Mouse (Mus musculus) liver, embryonic 16.5 days (tissue): ENCODE measurements around the gene Fbn1. TPM values are rescaled to one million over a fixed set of nuclear protein-coding genes. Genes with fewer than 3 reads are reported as not detected.

Source experiments
- ATAC-seq: fragments of 200-750 bp; cut with Nextera tagmentation; 2 replicates; pipeline ENCODE4 v1.8.0; 2017; ENCODE audit warnings: low read depth, mild to moderate bottlenecking, moderate number of reproducible peaks, moderate library complexity
- H3K27ac ChIP-seq: fragments of 300-500 bp; sonication (generic); 2 replicates; pipeline ENCODE4 v1.5.1; 2014; ENCODE audit warnings: mild to moderate bottlenecking, low read length
- H3K27me3 ChIP-seq: fragments of 300-500 bp; sonication (generic); 2 replicates; pipeline ENCODE4 v1.6.1; 2014; ENCODE audit warnings: low read depth, low read length, mixed read lengths; ENCODE audit not compliant: control insufficient read depth, insufficient read depth
- H3K36me3 ChIP-seq: fragments of 300-500 bp; sonication (generic); 2 replicates; pipeline ENCODE4 v1.6.1; 2014; ENCODE audit warnings: mild to moderate bottlenecking; ENCODE audit not compliant: control insufficient read depth, insufficient read depth
- H3K4me1 ChIP-seq: fragments of 300-500 bp; sonication (generic); 2 replicates; pipeline ENCODE4 v1.6.1; 2014; ENCODE audit warnings: low read depth, low read length, mixed read lengths; ENCODE audit not compliant: control insufficient read depth
- H3K4me2 ChIP-seq: fragments of 300-500 bp; sonication (generic); 2 replicates; pipeline ENCODE4 v1.6.1; 2014; ENCODE audit warnings: low read depth, low read length, mixed read lengths
- H3K4me3 ChIP-seq: fragments of 300-500 bp; sonication (generic); 2 replicates; pipeline ENCODE4 v1.5.1; 2014; ENCODE audit warnings: low read depth, mild to moderate bottlenecking, low read length
- H3K9ac ChIP-seq: fragments of 300-500 bp; sonication (generic); 2 replicates; pipeline ENCODE4 v1.6.1; 2014; ENCODE audit warnings: low read depth, low read length
- H3K9me3 ChIP-seq: fragments of 300-500 bp; sonication (generic); replicated peaks from 2 replicates; pipeline ENCODE4 v1.6.1; 2016; ENCODE audit warnings: low read length; ENCODE audit not compliant: control insufficient read depth
- WGBS: fragments of 180-500 bp; shearing (Covaris S2); extraction: QIAGEN DNeasy Blood & Tissue Kit; methylation state at CpG from one replicate; pipeline ENCODE4 v1.1.7; 2014; ENCODE audit not compliant: insufficient replicate concordance; 5-methylcytosine and 5-hydroxymethylcytosine counted together
- polyA plus RNA-seq: library from polyadenylated mRNA; unstranded; fragments of >200 nt; fragmentation: Nextera tagmentation; extraction: Ambion mirVana; gene quantifications from 2 replicates; pipeline ENCODE4 v1.2.1, GENCODE M21; 2015

The Fbn1 gene
- polyA plus RNA-seq, 1 experiment from 2014 or later = 1.7 TPM

- no peak overlapping the region for H3K9ac ChIP-seq
- no peaks in the 10 kb centered on the region for H3K4me1 ChIP-seq
- no peaks in the 10 kb centered on the region for H3K9me3 ChIP-seq
- H3K4me2 ChIP-seq = no peak overlapping the region
- no peak overlapping the region for H3K4me3 ChIP-seq
- WGBS = 51% methylated on average over 2 of the region's 2 CpGs
- no peaks in the 10 kb centered on the region for H3K36me3 ChIP-seq
- no peak for ATAC-seq
- no peak overlapping the region for H3K27ac ChIP-seq
- no peaks in the 10 kb centered on the region for H3K27me3 ChIP-seq
Measured at GRCm38 (mm10) chr2:125380086-125380485, 127.7 kb downstream of the Fbn1 start.

- ATAC-seq = no peak
- Histone ChIP-seq H3K9me3 (no peaks in the 10 kb centered on the region), H3K4me2 (no peak overlapping the region), H3K27ac (no peak overlapping the region), H3K36me3 (no peaks in the 10 kb centered on the region), H3K27me3 (no peaks in the 10 kb centered on the region), H3K4me3 (no peak overlapping the region), H3K4me1 (no peaks in the 10 kb centered on the region), H3K9ac (no peak overlapping the region)
- WGBS = 57% methylated on average over 2 of the region's 2 CpGs
Measured at GRCm38 (mm10) chr2:125379206-125379605, 128.6 kb downstream of the Fbn1 start.

GRCm38 (mm10) chr2:125375926-125376325, 131.9 kb downstream of the Fbn1 start:
- H3K4me1 ChIP-seq = no peaks in the 10 kb centered on the region
- WGBS = 73% methylated on average over 5 of the region's 5 CpGs

GRCm38 (mm10) chr2:125375301-125375700, 132.5 kb downstream of the Fbn1 start:
- Histone ChIP-seq H3K27ac (no peak overlapping the region), H3K9me3 (no peaks in the 10 kb centered on the region), H3K4me3 (no peak overlapping the region), H3K36me3 (no peaks in the 10 kb centered on the region), H3K27me3 (no peaks in the 10 kb centered on the region), H3K9ac (no peak overlapping the region), H3K4me2 (no peak overlapping the region), H3K4me1 (no peaks in the 10 kb centered on the region)
- WGBS = 76% methylated on average over 10 of the region's 10 CpGs
- ATAC-seq = no peak

More at GRCm38 (mm10) chr2:125375926-125376325, 131.9 kb downstream of the Fbn1 start:
- Histone ChIP-seq H3K4me3 (no peak overlapping the region), H3K36me3 (no peaks in the 10 kb centered on the region), H3K4me2 (no peak overlapping the region), H3K9me3 (no peaks in the 10 kb centered on the region), H3K27ac (no peak overlapping the region), H3K9ac (no peak overlapping the region), H3K27me3 (no peaks in the 10 kb centered on the region)
- ATAC-seq = no peak

- Histone ChIP-seq H3K27ac (no peak overlapping the region), H3K4me3 (no peak overlapping the region), H3K9me3 (no peaks in the 10 kb centered on the region), H3K27me3 (no peaks in the 10 kb centered on the region), H3K4me2 (no peak overlapping the region), H3K9ac (no peak overlapping the region), H3K36me3 (no peaks in the 10 kb centered on the region), H3K4me1 (no peaks in the 10 kb centered on the region)
- no peak for ATAC-seq
- WGBS = 72% methylated on average over 8 of the region's 8 CpGs
Measured at GRCm38 (mm10) chr2:125369666-125370065, 138.1 kb downstream of the Fbn1 start.

- no peak overlapping the region for H3K9ac ChIP-seq
- no peak overlapping the region for H3K4me3 ChIP-seq
- ATAC-seq = no peak
- no peak overlapping the region for H3K4me2 ChIP-seq
- WGBS = 56% methylated on average over 4 of the region's 4 CpGs
- H3K4me1 ChIP-seq = no peaks in the 10 kb centered on the region
- H3K9me3 ChIP-seq = no peaks in the 10 kb centered on the region
- H3K27ac ChIP-seq = no peak overlapping the region
- H3K27me3 ChIP-seq = no peaks in the 10 kb centered on the region
- no peaks in the 10 kb centered on the region for H3K36me3 ChIP-seq
Measured at GRCm38 (mm10) chr2:125368616-125369015, 139.2 kb downstream of the Fbn1 start.

GRCm38 (mm10) chr2:125361661-125362060, 146.1 kb downstream of the Fbn1 start:
- Histone ChIP-seq H3K27ac (no peak overlapping the region), H3K36me3 (no peaks in the 10 kb centered on the region), H3K4me2 (no peak overlapping the region), H3K4me1 (no peaks in the 10 kb centered on the region), H3K27me3 (no peaks in the 10 kb centered on the region), H3K4me3 (no peak overlapping the region), H3K9ac (no peak overlapping the region), H3K9me3 (no peaks in the 10 kb centered on the region)
- ATAC-seq = no peak
- WGBS = 38% methylated on average over 4 of the region's 4 CpGs

GRCm38 (mm10) chr2:125356486-125356885, 151.3 kb downstream of the Fbn1 start:
- 51% methylated on average over 3 of the region's 3 CpGs for WGBS
- no peak for ATAC-seq
- H3K4me3 ChIP-seq = no peak overlapping the region

GRCm38 (mm10) chr2:125356068-125356467, 151.7 kb downstream of the Fbn1 start:
- WGBS = 66% methylated on average over 5 of the region's 5 CpGs
- ATAC-seq = no peak
- Histone ChIP-seq H3K27me3 (no peaks in the 10 kb centered on the region), H3K4me2 (no peak overlapping the region), H3K9me3 (no peaks in the 10 kb centered on the region), H3K9ac (no peak overlapping the region), H3K36me3 (no peaks in the 10 kb centered on the region), H3K4me1 (no peaks in the 10 kb centered on the region), H3K27ac (no peak overlapping the region), H3K4me3 (no peak overlapping the region)

More at GRCm38 (mm10) chr2:125356486-125356885, 151.3 kb downstream of the Fbn1 start:
- H3K36me3 ChIP-seq = no peaks in the 10 kb centered on the region
- no peaks in the 10 kb centered on the region for H3K9me3 ChIP-seq
- H3K4me1 ChIP-seq = no peaks in the 10 kb centered on the region
- H3K27ac ChIP-seq = no peak overlapping the region
- H3K27me3 ChIP-seq = no peaks in the 10 kb centered on the region
- no peak overlapping the region for H3K9ac ChIP-seq
- no peak overlapping the region for H3K4me2 ChIP-seq
